ENCODE assay signal across 28 mouse cellular contexts in genomic region chr11:103832331-103832730, GRCm38 (mm10). TPM values are rescaled to one million over a fixed set of nuclear protein-coding genes. Genes with fewer than 3 reads are reported as not detected.
"Had no signal": no experiment of that assay in that cellular context is flagged by ENCODE, and none has a peak within 500 bp of the region (broad histone marks: within the 10 kb centered on the region; RNA-seq: fewer than 3 reads in every experiment).

No protein-coding gene starts in this region.

- H3K4me2 ChIP-seq: heart, embryonic 11.5 days; hindbrain, embryonic 13.5 days; hindbrain, embryonic 15.5 days; intestine, embryonic 15.5 days; limb, embryonic 12.5 days; liver, embryonic 11.5 days; liver, embryonic 13.5 days had no signal

- DNase-seq: gastrocnemius, adult 2 months; gastrocnemius, postnatal 10 days; gastrocnemius, postnatal 25 days; heart, adult 2 months; heart, postnatal 10 days; heart, postnatal 4 days; kidney, adult 18-20 months; kidney, adult 8-10 months; kidney, postnatal 10 days; kidney, postnatal 25 days; kidney, postnatal 4 days; liver; liver, embryonic 13.5 days had no signal

- H3K27me3 ChIP-seq: hindbrain, embryonic 13.5 days; hindbrain, embryonic 15.5 days; intestine, embryonic 15.5 days; limb, embryonic 12.5 days; liver, embryonic 13.5 days had no signal

- H3K4me1 ChIP-seq: hindbrain, embryonic 13.5 days; hindbrain, embryonic 15.5 days; intestine, embryonic 15.5 days; limb, embryonic 12.5 days; liver, embryonic 13.5 days had no signal

- H3K4me3 ChIP-seq: gastrocnemius, adult 2 months; heart, adult 2 months; hindbrain, embryonic 13.5 days; hindbrain, embryonic 15.5 days; intestine, embryonic 15.5 days; layer of hippocampus, adult 2 months; left cerebral cortex, adult 2 months; limb, embryonic 10.5 days; limb, embryonic 12.5 days; liver, embryonic 13.5 days had no signal

- H3K27ac ChIP-seq: gastrocnemius, adult 2 months; heart, adult 2 months; hindbrain, embryonic 13.5 days; hindbrain, embryonic 15.5 days; intestine, embryonic 15.5 days; layer of hippocampus, adult 2 months; left cerebral cortex, adult 2 months; limb, embryonic 10.5 days; limb, embryonic 12.5 days; liver, embryonic 13.5 days had no signal

- ATAC-seq: inflammation-experienced regulatory T-cells, adult 6 months; intestine, embryonic 15.5 days; intestine, postnatal 0 days had no signal

- H3K36me3 ChIP-seq: intestine, embryonic 15.5 days had no signal

- H3K9ac ChIP-seq: hindbrain, embryonic 13.5 days; hindbrain, embryonic 15.5 days; intestine, embryonic 15.5 days; limb, embryonic 12.5 days; liver, embryonic 13.5 days had no signal

- H3K9me3 ChIP-seq: hindbrain, embryonic 13.5 days; hindbrain, embryonic 15.5 days; intestine, embryonic 15.5 days; limb, embryonic 10.5 days; limb, embryonic 12.5 days; liver, embryonic 13.5 days had no signal

RNA-seq across cellular contexts. Expression of gene Wnt3, which starts 58.4 kb away (rescaled TPM):
- polyA plus RNA-seq: heart, adult 2 months; heart, embryonic 14.5 days; heart, embryonic 16.5 days; kidney, embryonic 14.5 days; kidney, embryonic 16.5 days had no signal
